Mouse (Mus musculus) adrenal gland, postnatal 14 days (tissue): Measurements from ENCODE around the gene Exoc8. TPM values are rescaled to one million over a fixed set of nuclear protein-coding genes. Genes with fewer than 3 reads are reported as not detected.

Experiments used
- DNase-seq: peaks from one replicate; pipeline ENCODE4 v3.0.0; 2021; ENCODE audit warnings: mixed read lengths
- long read RNA-seq, 2 experiments: library from polyadenylated mRNA; stranded (forward); transcript quantifications; one replicate each; pipeline ENCODE4 v2.0.0; 2021
- total RNA-seq: library from RNA; stranded (reverse); gene quantifications from 2 replicates; pipeline ENCODE4 v1.2.3, GENCODE M21; 2021

Exoc8 gene
- 21.5 and 23.8 TPM in 2 replicates for total RNA-seq
- long read RNA-seq, experiment 1, full-length matches to known transcripts: 10 of 10 reads
- long read RNA-seq, experiment 1, partial matches to known transcripts: 0 of 10 reads
- long read RNA-seq, experiment 1, other reads (novel, unspliced or antisense): 0 of 10 reads
- long read RNA-seq, experiment 2, full-length matches to known transcripts: 14 of 15 reads
- long read RNA-seq, experiment 2, partial matches to known transcripts: 0 of 15 reads
- long read RNA-seq, experiment 2, other reads (novel, unspliced or antisense): 1 of 15 reads

GRCm38 (mm10) chr8:124897386-124898250 is at the start of gene Exoc8, which contains the start of gene Sprtn:
TSS of gene Exoc8 (minus strand) at chr8:124897705.
TSS of gene Sprtn (plus strand) at chr8:124897886.
- DNase-seq: peak; percentile 98

DNA sequence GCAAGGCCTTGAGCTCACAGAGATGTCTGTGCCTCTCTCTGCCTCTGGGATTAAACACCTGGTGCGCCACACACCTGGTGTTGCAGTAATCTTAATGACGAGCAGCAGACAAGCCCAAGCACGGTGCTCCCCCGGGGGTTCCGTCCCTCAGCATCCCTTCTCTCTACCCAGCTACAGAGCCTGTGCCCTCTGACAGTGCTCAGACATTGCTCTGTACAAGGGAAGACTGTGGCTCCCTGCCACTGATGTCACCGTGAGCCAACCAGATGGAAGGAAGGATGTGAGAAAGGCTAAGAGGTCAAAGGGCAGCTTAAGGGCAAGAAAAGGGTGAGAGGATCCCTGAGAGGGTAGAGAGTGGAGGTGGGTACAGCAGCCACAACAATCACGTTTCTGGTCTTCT is 46.9 kb upstream of the Exoc8 start:
- no peak for DNase-seq

DNA sequence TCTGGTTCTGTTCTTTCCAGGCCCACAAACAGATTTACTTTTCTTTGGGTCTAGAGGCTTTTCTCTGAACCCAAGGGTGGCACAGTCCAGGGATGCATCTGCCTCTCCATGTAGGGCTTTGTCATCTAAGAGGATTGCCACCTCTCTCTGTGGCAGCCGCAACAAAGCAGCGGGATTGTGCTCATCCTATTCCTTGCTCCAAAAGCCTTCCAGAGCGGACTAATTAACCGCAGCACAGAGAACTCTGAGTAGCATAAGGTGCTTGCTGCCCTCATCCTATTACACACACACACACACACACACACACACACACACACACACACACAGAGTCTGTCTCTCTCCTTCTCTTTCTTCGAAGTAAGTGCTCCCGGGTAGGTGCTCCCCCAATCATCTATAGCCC is 46.3 kb upstream of the Exoc8 start:
- DNase-seq: no peak

DNA sequence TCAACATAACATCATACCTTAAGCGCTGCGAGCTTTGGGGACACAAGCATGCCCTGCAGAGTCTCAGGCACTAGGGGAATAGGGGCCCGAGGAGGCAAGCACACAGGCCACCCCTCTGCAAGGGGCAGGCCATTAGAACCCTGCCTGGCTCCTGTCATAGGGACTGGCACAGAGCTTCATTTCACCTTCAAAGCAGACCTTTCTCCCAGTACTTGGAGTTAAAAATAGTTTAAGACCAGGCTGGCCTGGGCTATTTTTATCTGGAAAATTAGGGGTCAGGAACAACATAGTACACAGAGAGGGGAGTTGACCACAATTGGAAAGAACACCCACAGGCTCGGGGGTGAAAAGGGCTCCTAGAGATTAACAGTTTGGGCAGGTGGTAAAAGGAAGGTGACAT is 39.8 kb upstream of the Exoc8 start:
- no peak for DNase-seq

DNA sequence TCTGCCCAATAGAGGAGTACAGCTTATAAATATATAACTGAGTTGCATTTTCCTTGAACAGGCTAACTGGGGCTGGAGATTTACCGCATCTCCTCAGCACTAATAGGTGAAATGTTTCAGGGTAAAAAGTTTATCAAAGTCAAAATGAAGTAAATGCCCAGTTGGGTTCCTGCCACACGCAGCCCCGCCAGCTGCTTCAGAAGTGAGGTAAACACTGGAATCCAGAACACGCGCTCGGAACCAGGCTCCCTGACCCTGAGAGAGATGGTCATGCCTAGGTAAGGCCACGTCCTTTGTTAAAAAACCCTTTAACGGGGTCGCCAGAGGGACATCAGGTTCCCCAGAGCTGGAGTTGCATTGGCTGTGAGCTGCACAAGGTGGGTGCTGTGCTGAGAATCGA is 39.2 kb upstream of the Exoc8 start:
- no peak for DNase-seq

DNA sequence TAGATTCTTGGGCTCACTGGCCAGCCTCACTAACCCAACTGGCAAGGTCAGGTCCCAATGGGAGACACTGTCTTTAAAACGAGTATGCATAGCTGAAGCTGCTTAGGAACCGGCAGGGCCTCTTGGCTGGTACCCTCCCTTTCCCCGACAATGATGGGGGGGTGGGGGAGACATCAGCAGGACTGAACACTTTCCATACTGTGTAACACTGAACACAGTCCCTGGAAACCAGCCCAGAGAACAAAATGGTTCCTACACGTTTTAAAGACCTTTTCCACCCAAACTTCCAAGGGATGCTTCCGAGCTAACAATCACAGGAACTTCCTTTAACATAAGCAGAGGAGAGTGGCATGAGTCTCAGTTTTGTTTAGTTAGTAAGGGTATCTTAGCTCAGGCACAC is 37.6 kb upstream of the Exoc8 start:
- no peak for DNase-seq

- DNase-seq: no peak
Measured at GRCm38 (mm10) chr8:124932435-124932834, 34.9 kb upstream of the Exoc8 start.

DNA sequence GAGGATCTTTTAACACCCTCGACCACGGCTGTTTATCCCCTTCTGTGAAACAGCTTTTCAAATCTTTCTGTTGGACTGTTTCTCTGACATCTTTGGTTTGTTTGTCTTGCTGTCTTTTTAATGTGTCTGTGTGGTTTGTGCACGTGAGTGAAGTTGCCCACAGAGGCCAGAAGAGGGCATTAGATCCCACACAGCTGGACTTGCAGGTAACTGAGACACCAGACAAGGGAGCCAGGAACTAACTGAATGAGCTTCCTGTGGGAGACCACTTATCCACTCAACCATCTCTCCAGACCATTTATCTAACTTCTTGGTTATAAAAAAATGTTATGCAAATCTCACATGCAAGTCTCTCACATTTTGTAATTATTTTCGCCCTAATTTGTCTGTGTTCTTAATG is 33.1 kb upstream of the Exoc8 start:
- DNase-seq: no peak

DNA sequence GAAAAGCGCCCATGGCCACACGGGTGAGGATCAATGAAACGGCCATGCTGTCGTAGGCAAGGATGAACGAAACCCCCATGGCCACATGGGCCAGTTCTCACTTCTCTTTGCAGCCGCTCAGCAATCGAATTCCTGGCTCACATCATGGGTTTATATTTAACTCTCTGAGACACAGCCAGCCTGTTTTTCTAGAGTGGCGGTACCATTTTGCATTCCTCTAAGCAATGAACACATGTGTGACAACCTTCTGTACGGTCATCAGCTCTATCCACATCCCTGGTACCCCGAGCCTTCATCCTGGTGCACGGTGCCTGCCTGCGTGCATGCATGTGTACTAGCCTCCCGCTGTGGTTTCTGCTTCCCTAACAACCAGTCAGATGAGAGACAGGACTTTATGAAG is 32.6 kb upstream of the Exoc8 start:
- DNase-seq: no peak

- no peak for DNase-seq
Measured at GRCm38 (mm10) chr8:124929006-124929405, 31.5 kb upstream of the Exoc8 start.

DNA sequence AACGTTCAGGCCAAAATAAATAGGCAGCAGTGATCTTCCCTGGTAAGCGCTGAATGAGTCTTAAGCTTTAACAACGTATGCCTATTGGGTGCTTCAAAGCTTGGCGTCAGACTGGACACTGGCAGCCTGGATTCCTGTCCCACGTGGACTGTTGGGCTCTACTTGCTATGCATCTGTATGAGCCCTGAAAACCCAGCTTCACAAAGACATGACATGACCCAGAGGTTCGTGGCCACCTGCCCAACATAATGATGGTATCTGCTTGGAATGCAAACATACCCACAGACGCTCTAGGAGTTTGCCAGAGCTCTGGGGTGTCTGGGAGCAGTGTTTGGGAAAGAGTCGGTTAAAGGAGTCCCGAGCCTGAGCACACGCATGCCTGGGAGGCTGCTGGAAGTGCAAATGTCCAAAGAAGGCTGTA is 28.9 kb upstream of the Exoc8 start:
- peak; percentile 62 for DNase-seq

DNA sequence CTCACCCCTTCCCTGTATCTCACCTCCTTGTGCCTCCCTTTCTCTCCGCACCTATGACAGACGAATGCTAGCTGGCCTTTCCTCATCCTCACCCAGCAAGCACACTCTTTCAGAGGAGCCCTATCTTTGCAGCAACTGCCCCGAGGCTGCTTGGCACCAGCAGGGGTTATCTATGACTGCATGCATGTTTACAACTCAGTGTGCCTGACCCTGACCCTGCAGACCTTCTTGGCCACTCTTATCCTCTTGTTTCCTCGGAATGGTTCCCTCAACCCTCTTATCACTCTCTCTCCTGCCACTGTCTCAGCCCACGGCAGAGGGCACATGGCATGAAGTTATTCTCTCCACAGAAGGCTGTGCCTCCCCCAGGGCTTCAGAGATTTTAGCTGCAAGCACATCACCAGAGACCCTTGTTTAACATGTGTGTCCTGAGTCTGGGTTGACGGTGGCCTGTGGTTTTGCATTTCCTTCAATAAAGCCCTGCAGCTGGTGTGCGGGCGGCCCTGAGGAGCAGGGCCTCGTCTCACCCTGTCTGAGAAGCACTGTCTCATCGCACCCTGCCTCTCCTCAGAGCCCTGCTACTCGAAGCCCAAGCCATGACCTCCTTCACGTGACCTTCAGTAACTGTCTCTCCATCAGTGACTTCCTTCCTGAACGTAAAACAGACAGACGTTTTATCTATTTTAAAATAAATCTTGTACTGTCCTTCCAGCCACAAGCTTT is 28.2 kb upstream of the Exoc8 start:
- peak; percentile 41 for DNase-seq

- peak; percentile 71 for DNase-seq
Measured at GRCm38 (mm10) chr8:124923971-124924652, 26.6 kb upstream of the Exoc8 start.

DNA sequence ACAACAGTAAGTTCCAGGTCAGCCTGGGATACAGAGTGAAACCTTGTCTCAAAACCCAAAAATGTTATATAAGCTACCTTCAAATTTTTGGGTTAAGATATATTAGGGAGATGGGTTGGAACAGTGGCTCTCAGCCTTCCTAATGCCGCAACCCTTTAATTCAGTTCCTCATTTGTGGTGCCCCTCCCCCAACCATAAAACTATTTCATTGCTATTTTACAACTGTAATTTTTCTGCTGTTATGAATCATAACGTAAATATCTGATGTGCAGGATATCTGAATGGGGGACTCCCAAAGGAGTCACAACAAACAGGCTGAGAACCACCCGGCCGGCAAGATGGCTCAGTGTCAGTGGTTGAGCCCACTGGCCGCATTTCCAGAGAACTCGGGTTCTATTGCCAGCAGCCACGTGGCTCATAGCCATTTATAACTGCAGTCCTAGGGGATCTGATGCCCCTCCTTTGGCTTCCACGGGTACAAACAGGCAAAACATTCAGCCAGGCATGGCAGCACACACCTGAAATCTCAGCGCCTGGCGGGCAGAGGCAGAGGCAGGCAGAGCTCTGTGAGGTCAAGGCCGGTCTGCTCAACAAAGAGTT is 25.1 kb upstream of the Exoc8 start:
- peak; percentile 32 for DNase-seq

DNA sequence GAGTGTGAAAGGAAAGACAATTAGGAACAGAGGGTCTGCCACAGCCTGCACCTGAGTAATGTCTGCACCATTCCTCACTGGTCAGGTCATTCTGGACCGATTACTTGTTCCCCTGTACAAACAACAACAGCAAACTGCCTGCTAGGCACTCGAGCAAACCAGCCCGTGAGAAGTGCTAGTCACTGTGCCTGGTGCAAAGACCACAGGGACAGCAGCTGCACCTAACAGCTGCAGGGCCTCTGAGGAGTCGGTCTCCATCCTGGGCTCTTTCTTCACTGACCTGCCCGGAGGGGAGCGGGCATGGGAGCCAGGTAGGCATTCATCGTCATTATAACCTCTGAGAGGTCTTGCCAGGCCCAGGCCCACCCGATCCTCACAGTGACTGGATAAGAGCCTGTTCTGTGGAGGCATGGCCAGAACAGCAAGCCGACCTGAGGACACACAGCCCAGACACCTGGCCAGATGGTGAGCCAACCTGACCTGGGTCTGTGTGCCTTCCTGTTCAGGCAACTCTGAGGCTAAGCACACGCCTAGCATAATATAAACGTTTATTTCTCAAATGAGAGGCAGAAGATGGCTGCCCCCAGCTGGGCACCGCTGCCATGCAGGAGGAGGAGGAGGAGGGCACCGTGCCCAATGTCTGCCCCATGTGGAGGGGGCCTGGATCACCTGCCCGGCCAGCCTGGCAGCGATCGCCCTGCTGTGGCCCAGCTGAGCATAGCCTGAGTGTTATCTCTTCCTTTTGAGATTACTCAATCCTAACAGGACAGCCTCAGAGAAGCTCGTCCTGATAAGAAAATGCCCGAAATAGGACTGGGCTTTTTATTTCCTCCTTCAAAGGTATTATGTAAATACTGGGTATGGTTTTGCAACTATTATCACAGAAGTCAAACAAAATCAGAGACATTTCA is 24.1 kb upstream of the Exoc8 start:
- DNase-seq: peak; percentile 68

DNA sequence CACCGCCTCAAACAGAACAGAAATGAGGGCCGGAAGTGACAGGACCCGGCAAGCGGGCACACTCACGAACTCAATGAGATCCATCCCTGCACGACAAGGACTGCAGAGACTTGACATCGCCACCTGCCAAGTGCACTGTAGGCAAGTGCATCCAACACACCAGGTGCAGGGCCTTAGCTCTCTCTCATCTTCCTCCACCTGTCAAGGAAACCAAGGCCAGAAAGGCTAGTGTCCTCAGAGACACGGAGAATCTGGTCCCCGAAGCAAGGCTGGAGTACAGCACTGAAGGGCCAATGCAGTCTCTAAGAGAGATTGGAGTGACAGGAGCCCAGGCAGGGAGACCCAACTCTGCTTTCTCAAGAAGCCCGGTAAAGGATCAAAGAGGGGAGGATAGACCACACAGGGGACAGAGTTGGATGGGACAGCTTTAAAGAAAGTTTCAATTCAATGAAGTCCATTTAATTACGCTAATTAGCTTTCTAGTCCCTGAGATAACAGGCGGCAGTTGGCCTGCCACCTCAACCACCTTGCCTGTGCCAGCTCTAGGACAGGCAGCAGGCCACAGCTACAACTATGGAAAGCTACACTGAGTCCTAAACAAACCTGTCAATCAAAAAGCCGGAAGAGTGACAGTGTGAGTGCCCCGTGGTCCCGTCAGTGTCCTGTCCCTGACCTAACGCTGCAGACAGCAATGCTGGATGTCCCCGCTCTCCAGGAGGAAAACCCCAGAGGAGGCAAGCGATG is 20.4 kb upstream of the Exoc8 start:
- DNase-seq: no peak

- DNase-seq: no peak
Measured at GRCm38 (mm10) chr8:124914061-124914460, 16.6 kb upstream of the Exoc8 start.

GRCm38 (mm10) chr8:124911938-124912872 is 14.7 kb upstream of the Exoc8 start:
- no peak for DNase-seq

GRCm38 (mm10) chr8:124910349-124910748 is 12.8 kb upstream of the Exoc8 start:
- DNase-seq: peak; percentile 33
